Mouse (Mus musculus) testis, postnatal 10 days (tissue): Measurements from ENCODE around the gene Isca2.
A peak's percentile ranks its signal among the peaks of the same experiment; 100 is the strongest.

Source experiments
- DNase-seq: peaks from one replicate; pipeline ENCODE4 v3.0.0; 2021; ENCODE audit warnings: low spot score

Gene Isca2

GRCm38 (mm10) chr12:84771981-84772520 is 1.0 kb upstream of the Isca2 start:
- no peak for DNase-seq

- no peak for DNase-seq
Observed at GRCm38 (mm10) chr12:84773476-84773875, 425 bp downstream of the Isca2 start.

GRCm38 (mm10) chr12:84774376-84774775 is 1.3 kb downstream of the Isca2 start:
- no peak for DNase-seq

- DNase-seq = no peak
Observed at GRCm38 (mm10) chr12:84776229-84776628, 3.2 kb downstream of the Isca2 start.

GRCm38 (mm10) chr12:84784604-84785381 is 11.7 kb downstream of the Isca2 start:
- DNase-seq = peak; percentile 95

- DNase-seq = no peak
Observed at GRCm38 (mm10) chr12:84786091-84786490, 13.0 kb downstream of the Isca2 start.

GRCm38 (mm10) chr12:84790853-84791252 is 17.8 kb downstream of the Isca2 start:
- DNase-seq = no peak

- no peak for DNase-seq
Observed at GRCm38 (mm10) chr12:84792629-84793028, 19.6 kb downstream of the Isca2 start.

- no peak for DNase-seq
Observed at GRCm38 (mm10) chr12:84794647-84795046, 21.6 kb downstream of the Isca2 start.

GRCm38 (mm10) chr12:84799086-84799485 is 26.0 kb downstream of the Isca2 start:
- no peak for DNase-seq

- DNase-seq = peak; percentile 70
Observed at GRCm38 (mm10) chr12:84800419-84800818, 27.4 kb downstream of the Isca2 start.

- DNase-seq = no peak
Observed at GRCm38 (mm10) chr12:84801532-84802110, 28.6 kb downstream of the Isca2 start.

- DNase-seq = no peak
Observed at GRCm38 (mm10) chr12:84802625-84803024, 29.6 kb downstream of the Isca2 start.

- no peak for DNase-seq
Observed at GRCm38 (mm10) chr12:84805228-84805842, 32.3 kb downstream of the Isca2 start.

GRCm38 (mm10) chr12:84806010-84806409 is 33.0 kb downstream of the Isca2 start:
- no peak for DNase-seq

GRCm38 (mm10) chr12:84806726-84807125 is 33.7 kb downstream of the Isca2 start:
- no peak for DNase-seq

- DNase-seq = no peak
Observed at GRCm38 (mm10) chr12:84807351-84807750, 34.3 kb downstream of the Isca2 start.

GRCm38 (mm10) chr12:84809033-84809432 is 36.0 kb downstream of the Isca2 start:
- no peak for DNase-seq

GRCm38 (mm10) chr12:84810810-84811209 is 37.8 kb downstream of the Isca2 start:
- DNase-seq = no peak

- DNase-seq = no peak
Observed at GRCm38 (mm10) chr12:84811510-84811909, 38.5 kb downstream of the Isca2 start.

GRCm38 (mm10) chr12:84812004-84812403 is 39.0 kb downstream of the Isca2 start:
- DNase-seq = no peak

- no peak for DNase-seq
Observed at GRCm38 (mm10) chr12:84813773-84814172, 40.7 kb downstream of the Isca2 start.
